Mouse (Mus musculus): ENCODE results near the gene Zfp27.

DNA sequence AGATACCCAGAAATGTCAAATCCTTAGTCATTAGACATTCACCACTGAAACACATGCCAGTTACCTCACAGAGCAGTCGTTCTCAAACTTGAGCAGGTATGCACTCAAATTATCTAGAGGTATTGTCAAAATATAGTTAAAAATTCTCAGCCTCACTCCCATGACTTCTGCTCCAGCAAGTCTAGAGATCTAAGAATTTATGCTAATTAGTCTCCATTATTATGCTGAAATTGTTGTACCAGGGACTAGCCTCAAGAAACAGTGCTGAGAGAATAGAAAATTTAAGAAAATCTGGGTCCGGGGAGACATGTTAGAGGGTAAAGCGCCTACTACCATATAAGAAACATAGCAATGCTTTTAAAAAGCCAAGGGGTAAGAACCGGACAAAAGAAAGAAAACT lies 2.3 kb downstream of the Zfp27 start:
- TF ChIP-seq CTCF (IDR thresholded peaks at IDR 0.05; ENCODE audit: low read depth): no peak
- TF ChIP-seq EP300 (optimal IDR thresholded peaks at IDR 0.05): no peak
